Mouse (Mus musculus): Measurements from ENCODE around the gene S100a3.

DNA sequence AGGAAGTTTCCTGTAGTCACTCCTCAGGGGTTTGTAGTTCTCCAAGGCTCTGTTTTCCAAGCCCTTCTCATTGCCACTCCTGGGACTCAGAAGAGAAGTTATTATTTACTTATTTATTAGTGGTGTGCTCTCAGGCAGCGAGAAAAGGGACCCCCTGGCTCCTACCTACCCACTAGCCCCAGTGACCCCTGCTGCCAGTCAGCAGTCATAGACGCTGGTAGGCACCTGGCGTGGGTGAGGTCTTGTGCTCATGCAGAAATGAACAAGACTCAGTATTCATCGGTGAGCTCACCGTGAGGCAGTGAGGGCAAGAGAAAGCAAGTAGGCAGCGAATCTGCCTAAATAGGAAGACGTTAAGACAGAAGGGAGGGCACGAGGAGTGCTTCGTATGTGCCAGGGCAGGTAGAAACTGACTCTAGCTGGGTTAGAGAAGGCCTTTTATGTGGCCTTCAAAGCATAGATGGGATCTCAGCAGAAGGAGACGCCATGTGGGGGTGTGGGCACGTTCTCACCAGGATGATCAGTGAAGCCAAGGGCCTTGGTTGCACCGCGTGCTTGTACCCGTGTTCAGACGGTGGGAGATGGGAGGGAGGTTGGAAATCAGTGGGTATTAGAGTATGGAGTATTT lies 25.8 kb downstream of the S100a3 start:
- TF ChIP-seq CTCF (conservative IDR thresholded peaks at IDR 0.05 in 1 of 2, IDR thresholded peaks at IDR 0.05 in 1 of 2; ENCODE audit: low read depth in 2 of 2, low read length in 2 of 2) (no peak), ZNF384 (IDR thresholded peaks at IDR 0.05; ENCODE audit: low read depth, low read length) (no peak), POLR2AphosphoS2 (IDR thresholded peaks at IDR 0.05; ENCODE audit: low read depth, low read length) (no peak), NRF1 (IDR thresholded peaks at IDR 0.05; ENCODE audit: low read depth, low read length) (no peak), GABPA (IDR thresholded peaks at IDR 0.05; ENCODE audit: insufficient replicate concordance, low read depth, low read length) (no peak), MYC (IDR thresholded peaks at IDR 0.05; ENCODE audit: low read depth, low read length) (no peak), MAZ (IDR thresholded peaks at IDR 0.05; ENCODE audit: low read depth, low read length) (no peak), EP300 (IDR thresholded peaks at IDR 0.05; ENCODE audit: low read length) (no peak)
